Mouse (Mus musculus): ENCODE measurements around the gene Cfap221. TPM values are rescaled to one million over a fixed set of nuclear protein-coding genes. Genes with fewer than 3 reads are reported as not detected.

Gene Cfap221
- polyA plus RNA-seq, 1 experiment from 2014 or later = 0.52 TPM

- H3K9me3 ChIP-seq = no peaks in the 10 kb centered on the region
- H3K36me3 ChIP-seq = no peaks in the 10 kb centered on the region
- 84% methylated on average over 5 of the region's 5 CpGs for WGBS
- H3K4me3 ChIP-seq = no peak overlapping the region
- H3K4me1 ChIP-seq (replicated peaks) = peaks cover 11% of the 10 kb centered on the region
- DNase-seq (ENCODE audit: low spot score) = no peak
- no peak overlapping the region for H3K27ac ChIP-seq
- no peaks in the 10 kb centered on the region for H3K27me3 ChIP-seq (ENCODE audit: insufficient read depth, poor library complexity, severe bottlenecking)
These were observed 80.1 kb downstream of the Cfap221 start for GRCm38 (mm10) chr1:119916823-119917371.

- Histone ChIP-seq H3K27ac (peak within 1 kb of the TSS; percentile 88), H3K9me3 (no peaks in the 10 kb centered on the region), H3K4me1 (replicated peaks) (peaks cover 14% of the 10 kb centered on the region), H3K36me3 (peaks cover 25% of the 10 kb centered on the region), H3K27me3 (ENCODE audit: insufficient read depth, poor library complexity, severe bottlenecking) (no peaks in the 10 kb centered on the region), H3K4me3 (peak within 1 kb of the TSS; percentile 65)
- DNase-seq (ENCODE audit: low spot score) = peak; percentile 97
- WGBS = 12% methylated on average over 42 of the region's 42 CpGs
These were observed 83.8 kb downstream of the Cfap221 start, which contains the start of gene Tmem177 for GRCm38 (mm10) chr1:119912953-119913814. Gene Tmem177 (minus strand): TSS chr1:119913208.

GRCm38 (mm10) chr1:119907206-119907748 lies 89.8 kb downstream of the Cfap221 start:
- H3K27ac ChIP-seq = no peak overlapping the region

GRCm38 (mm10) chr1:119903231-119903620 lies 93.8 kb downstream of the Cfap221 start:
- Histone ChIP-seq H3K4me1 (replicated peaks) (peaks cover 42% of the 10 kb centered on the region), H3K9me3 (no peaks in the 10 kb centered on the region), H3K27me3 (ENCODE audit: insufficient read depth, poor library complexity, severe bottlenecking) (no peaks in the 10 kb centered on the region), H3K4me3 (no peak overlapping the region), H3K36me3 (no peaks in the 10 kb centered on the region), H3K27ac (peak overlapping the region; percentile 76)
- WGBS = 65% methylated on average over 6 of the region's 6 CpGs
- DNase-seq (ENCODE audit: low spot score) = no peak

More at GRCm38 (mm10) chr1:119907206-119907748, 89.8 kb downstream of the Cfap221 start:
- Histone ChIP-seq H3K4me1 (replicated peaks) (peaks cover 25% of the 10 kb centered on the region), H3K4me3 (no peak overlapping the region), H3K9me3 (no peaks in the 10 kb centered on the region), H3K36me3 (peaks cover 25% of the 10 kb centered on the region), H3K27me3 (ENCODE audit: insufficient read depth, poor library complexity, severe bottlenecking) (no peaks in the 10 kb centered on the region)
- WGBS = 73% methylated on average over 2 of the region's 2 CpGs
- DNase-seq (ENCODE audit: low spot score) = no peak

- no peak overlapping the region for H3K4me3 ChIP-seq
- H3K4me1 ChIP-seq (replicated peaks) = peaks cover 42% of the 10 kb centered on the region
- H3K27me3 ChIP-seq (ENCODE audit: insufficient read depth, poor library complexity, severe bottlenecking) = no peaks in the 10 kb centered on the region
- H3K36me3 ChIP-seq = no peaks in the 10 kb centered on the region
- peak overlapping the region; percentile 76 for H3K27ac ChIP-seq
- no peaks in the 10 kb centered on the region for H3K9me3 ChIP-seq
- peak; percentile 44 for DNase-seq (ENCODE audit: low spot score)
- WGBS = 48% methylated on average over 8 of the region's 8 CpGs
These were observed 94.3 kb downstream of the Cfap221 start for GRCm38 (mm10) chr1:119902551-119903230.

GRCm38 (mm10) chr1:119899195-119900123 lies 97.6 kb downstream of the Cfap221 start:
- 81% methylated on average over 11 of the region's 11 CpGs for WGBS
- DNase-seq (ENCODE audit: low spot score) = peak; percentile 16
- Histone ChIP-seq H3K9me3 (no peaks in the 10 kb centered on the region), H3K27ac (no peak overlapping the region), H3K4me1 (replicated peaks) (peaks cover 40% of the 10 kb centered on the region), H3K4me3 (no peak overlapping the region), H3K36me3 (no peaks in the 10 kb centered on the region), H3K27me3 (ENCODE audit: insufficient read depth, poor library complexity, severe bottlenecking) (no peaks in the 10 kb centered on the region)

- Histone ChIP-seq H3K4me1 (replicated peaks) (peaks cover 14% of the 10 kb centered on the region), H3K9me3 (no peaks in the 10 kb centered on the region), H3K27me3 (ENCODE audit: insufficient read depth, poor library complexity, severe bottlenecking) (no peaks in the 10 kb centered on the region), H3K27ac (no peak overlapping the region; the same call in 1 of the 2 replicates), H3K36me3 (no peaks in the 10 kb centered on the region), H3K4me3 (no peak overlapping the region)
- DNase-seq (ENCODE audit: low spot score) = peak; percentile 78
- 35% methylated on average over 6 of the region's 6 CpGs for WGBS
These were observed 102.1 kb downstream of the Cfap221 start for GRCm38 (mm10) chr1:119894936-119895335.

- H3K9me3 ChIP-seq = no peaks in the 10 kb centered on the region
- H3K36me3 ChIP-seq = no peaks in the 10 kb centered on the region
- H3K4me1 ChIP-seq (replicated peaks) = peaks cover 6% of the 10 kb centered on the region
- WGBS = 89% methylated on average over 3 of the region's 3 CpGs
- no peak for DNase-seq (ENCODE audit: low spot score)
- H3K27me3 ChIP-seq (ENCODE audit: insufficient read depth, poor library complexity, severe bottlenecking) = no peaks in the 10 kb centered on the region
- no peak overlapping the region for H3K4me3 ChIP-seq
- no peak overlapping the region for H3K27ac ChIP-seq
These were observed 103.4 kb downstream of the Cfap221 start for GRCm38 (mm10) chr1:119893600-119893999.

- Histone ChIP-seq H3K27ac (no peak overlapping the region), H3K27me3 (ENCODE audit: insufficient read depth, poor library complexity, severe bottlenecking) (no peaks in the 10 kb centered on the region), H3K4me3 (no peak overlapping the region), H3K4me1 (replicated peaks) (peaks cover 6% of the 10 kb centered on the region), H3K9me3 (no peaks in the 10 kb centered on the region), H3K36me3 (no peaks in the 10 kb centered on the region)
- no peak for DNase-seq (ENCODE audit: low spot score)
- WGBS = 79% methylated on average over 6 of the region's 6 CpGs
These were observed 104.1 kb downstream of the Cfap221 start for GRCm38 (mm10) chr1:119892933-119893332.

GRCm38 (mm10) chr1:119891865-119892264 lies 105.2 kb downstream of the Cfap221 start:
- no peak overlapping the region for H3K27ac ChIP-seq
- DNase-seq (ENCODE audit: low spot score) = no peak
- H3K27me3 ChIP-seq (ENCODE audit: insufficient read depth, poor library complexity, severe bottlenecking) = no peaks in the 10 kb centered on the region
- H3K36me3 ChIP-seq = no peaks in the 10 kb centered on the region
- WGBS = 81% methylated on average over 4 of the region's 4 CpGs
- no peaks in the 10 kb centered on the region for H3K9me3 ChIP-seq
- H3K4me3 ChIP-seq = no peak overlapping the region
- H3K4me1 ChIP-seq (replicated peaks) = peaks cover 6% of the 10 kb centered on the region

GRCm38 (mm10) chr1:119891149-119891548 lies 105.9 kb downstream of the Cfap221 start:
- no peaks in the 10 kb centered on the region for H3K36me3 ChIP-seq
- DNase-seq (ENCODE audit: low spot score) = no peak
- H3K4me3 ChIP-seq = no peak overlapping the region
- WGBS = 91% methylated on average over 9 of the region's 9 CpGs
- no peaks in the 10 kb centered on the region for H3K9me3 ChIP-seq
- no peak overlapping the region for H3K27ac ChIP-seq
- H3K27me3 ChIP-seq (ENCODE audit: insufficient read depth, poor library complexity, severe bottlenecking) = no peaks in the 10 kb centered on the region
- H3K4me1 ChIP-seq (replicated peaks) = peaks cover 6% of the 10 kb centered on the region

GRCm38 (mm10) chr1:119889347-119889746 lies 107.7 kb downstream of the Cfap221 start:
- no peak for DNase-seq (ENCODE audit: low spot score)
- 85% methylated on average over 16 of the region's 16 CpGs for WGBS
- H3K27ac ChIP-seq = no peak overlapping the region
- H3K36me3 ChIP-seq = no peaks in the 10 kb centered on the region
- no peak overlapping the region for H3K4me3 ChIP-seq
- H3K27me3 ChIP-seq (ENCODE audit: insufficient read depth, poor library complexity, severe bottlenecking) = no peaks in the 10 kb centered on the region
- no peaks in the 10 kb centered on the region for H3K9me3 ChIP-seq
- 0 out of 2 replicates have a peak, but pooled peaks cover 2% of the 10 kb centered on the region for H3K4me1 ChIP-seq (replicated peaks)

Measured in hindbrain, embryonic 10.5 days (tissue).